Mouse (Mus musculus): ENCODE results near the gene Gm49776.
"Not testable (repeated sequence)": the region's sequence is repeated elsewhere in the genome, so short reads cannot be mapped to it uniquely, and the experiment has no call there.

The Gm49776 gene

DNA sequence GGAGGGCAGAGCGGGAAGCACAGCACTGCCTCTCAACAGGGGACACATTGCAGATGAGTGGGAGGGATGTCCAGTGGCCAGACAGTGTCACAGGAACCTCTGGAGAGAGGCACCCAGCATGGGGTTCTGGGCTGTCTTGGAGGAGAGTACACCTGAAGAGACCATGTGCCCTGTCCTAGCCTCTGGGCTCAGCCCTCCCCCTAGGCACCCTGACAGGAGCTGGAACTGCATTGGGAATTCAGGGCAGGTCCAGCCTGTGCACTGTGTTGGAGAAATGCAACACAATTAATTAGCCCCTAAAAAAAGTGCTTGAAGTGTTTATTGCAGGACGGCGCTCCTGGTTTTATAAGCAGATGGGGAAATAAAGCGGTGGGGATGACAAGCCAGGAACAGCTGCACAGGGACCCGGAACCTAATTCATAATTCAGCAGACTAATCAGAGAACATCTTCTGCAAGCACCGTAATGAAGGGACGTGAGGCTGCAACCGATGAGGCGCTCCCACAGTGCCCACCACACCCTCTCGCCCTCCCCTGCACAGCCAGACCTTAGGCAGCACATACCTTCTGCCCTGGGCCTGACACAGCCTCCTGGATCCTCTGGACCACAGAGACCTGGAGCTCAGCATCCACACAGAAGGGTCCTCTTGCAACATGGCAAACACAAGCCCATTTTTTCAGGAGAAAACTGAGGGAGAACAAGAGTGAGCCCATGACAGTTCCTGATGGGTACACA is 59.6 kb downstream of the Gm49776 start:
- DNase-seq: no peak

DNA sequence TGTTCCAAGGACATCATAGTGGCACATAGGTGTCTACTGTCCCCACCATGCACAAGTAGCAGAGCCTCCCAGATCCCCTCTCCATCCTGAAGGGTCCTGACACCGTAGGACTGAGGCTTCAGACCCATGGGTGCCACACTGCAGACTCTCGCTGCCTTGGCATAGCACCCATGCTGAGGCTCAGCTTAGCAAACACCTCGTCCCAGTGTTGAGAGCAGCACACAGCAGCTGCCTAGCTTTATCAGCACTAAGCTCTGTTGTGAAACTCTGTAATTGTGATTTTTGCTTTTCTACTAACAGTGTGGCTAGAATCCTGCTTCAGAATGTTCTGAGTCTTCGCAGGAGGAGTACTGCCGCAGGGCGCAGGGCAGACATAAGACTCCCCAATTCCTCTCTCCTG is 60.2 kb downstream of the Gm49776 start:
- DNase-seq: no peak

DNA sequence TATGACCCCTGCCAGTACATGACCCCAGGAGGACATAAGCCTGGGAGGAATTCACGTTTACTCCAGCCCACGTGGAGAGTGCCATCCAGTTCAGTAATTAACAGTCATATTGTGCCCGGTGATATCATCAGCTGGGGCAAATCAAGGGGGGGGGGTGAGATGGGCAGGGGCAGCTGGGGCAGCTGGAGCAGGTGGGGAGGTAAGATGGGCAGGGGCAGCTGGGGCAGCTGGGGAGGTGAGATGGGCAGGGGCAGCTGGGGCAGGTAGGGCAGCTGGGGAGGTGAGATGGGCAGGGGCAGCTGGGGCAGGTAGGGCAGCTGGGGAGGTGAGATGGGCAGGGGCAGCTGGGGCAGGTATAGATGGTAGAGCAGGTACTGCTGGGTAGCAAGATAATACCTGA is 62.6 kb downstream of the Gm49776 start:
- DNase-seq: not testable (repeated sequence)
